Mouse (Mus musculus) effector memory CD4-positive, alpha-beta T cell, adult 7 months (primary cell): ENCODE results near the gene 2510039O18Rik. TPM values are rescaled to one million over a fixed set of nuclear protein-coding genes. Genes with fewer than 3 reads are reported as not detected.

Source experiments
- polyA plus RNA-seq: library from polyadenylated mRNA; unstranded; fragments of 100-300 nt; shearing (Covaris generic); gene quantifications from one replicate; pipeline ENCODE4 v1.2.1, GENCODE M21; 2017

Gene 2510039O18Rik
- polyA plus RNA-seq = 90.3 TPM

GRCm38 (mm10) chr4:147940576-147941044 is at the start of gene 2510039O18Rik:
Gene 2510039O18Rik (plus strand): TSS chr4:147940895.

GRCm38 (mm10) chr4:147904313-147905089 is 36.2 kb upstream of the 2510039O18Rik start, which contains the start of gene Mfn2:
Gene Mfn2 (minus strand): TSS chr4:147904704.

GRCm38 (mm10) chr4:147936331-147936954 is 4.3 kb upstream of the 2510039O18Rik start, which contains the start of gene Plod1:
Gene Plod1 (minus strand): TSS chr4:147936767.

GRCm38 (mm10) chr4:147985205-147986132 is 44.8 kb downstream of the 2510039O18Rik start, which contains the start of gene Nppb:
Gene Nppb (plus strand): TSS chr4:147985788.

Other genes with a start within 250 kb of the 2510039O18Rik start
- not detected for gene Zfp534, start 238.3 kb upstream of the 2510039O18Rik start, polyA plus RNA-seq
- 13.6 TPM for gene Zfp984, start 131.1 kb upstream of the 2510039O18Rik start, polyA plus RNA-seq
- 10.0 TPM for gene Zfp933, start 92.5 kb upstream of the 2510039O18Rik start, polyA plus RNA-seq
- gene Miip, start 72.1 kb upstream of the 2510039O18Rik start, polyA plus RNA-seq = 76.7 TPM
- gene Fv1, start 71.9 kb upstream of the 2510039O18Rik start, polyA plus RNA-seq = 4.8 TPM
- 31.8 TPM for gene Mfn2, start 36.2 kb upstream of the 2510039O18Rik start, polyA plus RNA-seq
- 3.9 TPM for gene Plod1, start 4.1 kb upstream of the 2510039O18Rik start, polyA plus RNA-seq
- not detected for gene Nppb, start 44.9 kb downstream of the 2510039O18Rik start, polyA plus RNA-seq
- gene Nppa, start 59.8 kb downstream of the 2510039O18Rik start, polyA plus RNA-seq = not detected
- gene Clcn6, start 97.9 kb downstream of the 2510039O18Rik start, polyA plus RNA-seq = 6.4 TPM
- gene Mthfr, start 98.2 kb downstream of the 2510039O18Rik start, polyA plus RNA-seq = 20.9 TPM
- gene Agtrap, start 147.1 kb downstream of the 2510039O18Rik start, polyA plus RNA-seq = 15.3 TPM
- gene Mad2l2, start 189.5 kb downstream of the 2510039O18Rik start, polyA plus RNA-seq = 44.2 TPM
- gene Draxin, start 189.8 kb downstream of the 2510039O18Rik start, polyA plus RNA-seq = not detected
- gene Fbxo6, start 211.2 kb downstream of the 2510039O18Rik start, polyA plus RNA-seq = 26.9 TPM
- 2.2 TPM for gene Fbxo44, start 219.6 kb downstream of the 2510039O18Rik start, polyA plus RNA-seq
- gene Fbxo2, start 219.7 kb downstream of the 2510039O18Rik start, polyA plus RNA-seq = not detected